Mouse (Mus musculus) neural tube, embryonic 13.5 days (tissue): ENCODE data around the gene Dact1. TPM values are rescaled to one million over a fixed set of nuclear protein-coding genes. Genes with fewer than 3 reads are reported as not detected.

ENCODE experiments used
- polyA plus RNA-seq: library from polyadenylated mRNA; unstranded; fragments of >200 nt; fragmentation: Nextera tagmentation; extraction: Ambion mirVana; gene quantifications from 2 replicates; pipeline ENCODE4 v1.2.1, GENCODE M21; 2015

Gene Dact1
- polyA plus RNA-seq, 1 experiment from 2014 or later, result 38.5 TPM

Other genes starting within 250 kb of the Dact1 start
- gene Tomm20l, start 198.5 kb upstream of the Dact1 start, polyA plus RNA-seq, result not detected in 2 replicates
- gene Timm9, start 173.2 kb upstream of the Dact1 start, polyA plus RNA-seq, result 103 and 108 TPM in 2 replicates
- gene 2700049A03Rik, start 173.0 kb upstream of the Dact1 start, polyA plus RNA-seq, result 11.7 and 13.6 TPM in 2 replicates